Mouse (Mus musculus) heart, embryonic 11.5 days (tissue): ENCODE data around the gene Pknox2. TPM values are rescaled to one million over a fixed set of nuclear protein-coding genes. Genes with fewer than 3 reads are reported as not detected.
A peak's percentile ranks its signal among the peaks of the same experiment; 100 is the strongest.

Source experiments
- ATAC-seq: fragments of 200-750 bp; cut with Nextera tagmentation; replicated peaks from 2 replicates; pipeline ENCODE4 v1.8.0; 2017; ENCODE audit warnings: moderate library complexity; ENCODE audit not compliant: insufficient number of reproducible peaks, low FRiP score, low TSS enrichment
- H3K27ac ChIP-seq: fragments of 300-500 bp; sonication (generic); 2 replicates; pipeline ENCODE4 v1.5.1; 2014; ENCODE audit warnings: mild to moderate bottlenecking, low read depth, low read length
- H3K27me3 ChIP-seq: fragments of 300-500 bp; sonication (generic); 2 replicates; pipeline ENCODE4 v1.6.1; 2014; ENCODE audit warnings: mild to moderate bottlenecking, low read length, mixed read lengths; ENCODE audit not compliant: control insufficient read depth, insufficient read depth
- H3K36me3 ChIP-seq: fragments of 300-500 bp; sonication (generic); 2 replicates; pipeline ENCODE4 v1.6.1; 2014; ENCODE audit warnings: mild to moderate bottlenecking, low read length, moderate library complexity, mixed read lengths; ENCODE audit not compliant: control insufficient read depth, insufficient read depth
- H3K4me1 ChIP-seq: fragments of 300-500 bp; sonication (generic); 2 replicates; pipeline ENCODE4 v1.6.1; 2014; ENCODE audit warnings: low read length; ENCODE audit not compliant: control insufficient read depth, insufficient read depth
- H3K4me2 ChIP-seq: fragments of 300-500 bp; sonication (generic); 2 replicates; pipeline ENCODE4 v1.6.1; 2014; ENCODE audit warnings: mild to moderate bottlenecking, moderate library complexity
- H3K4me3 ChIP-seq: fragments of 300-500 bp; sonication (generic); 2 replicates; pipeline ENCODE4 v1.5.1; 2014; ENCODE audit warnings: low read depth, low read length
- H3K9ac ChIP-seq: fragments of 300-500 bp; sonication (generic); 2 replicates; pipeline ENCODE4 v1.6.1; 2014; ENCODE audit warnings: mild to moderate bottlenecking, low read depth, low read length, moderate library complexity
- H3K9me3 ChIP-seq: fragments of 300-500 bp; sonication (generic); replicated peaks from 2 replicates; pipeline ENCODE4 v1.6.1; 2016; ENCODE audit warnings: low read length; ENCODE audit not compliant: control insufficient read depth
- WGBS: fragments of 180-500 bp; shearing (Covaris S2); extraction: QIAGEN DNeasy Blood & Tissue Kit; methylation state at CpG from one replicate; pipeline ENCODE4 v1.1.7; 2014; ENCODE audit not compliant: insufficient replicate concordance; 5-methylcytosine and 5-hydroxymethylcytosine counted together
- polyA plus RNA-seq: library from polyadenylated mRNA; unstranded; fragments of >200 nt; fragmentation: Nextera tagmentation; extraction: Ambion mirVana; gene quantifications from 2 replicates; pipeline ENCODE4 v1.2.1, GENCODE M21; 2014

The Pknox2 gene
- polyA plus RNA-seq, 1 experiment from 2014 or later = 5.2 TPM

DNA sequence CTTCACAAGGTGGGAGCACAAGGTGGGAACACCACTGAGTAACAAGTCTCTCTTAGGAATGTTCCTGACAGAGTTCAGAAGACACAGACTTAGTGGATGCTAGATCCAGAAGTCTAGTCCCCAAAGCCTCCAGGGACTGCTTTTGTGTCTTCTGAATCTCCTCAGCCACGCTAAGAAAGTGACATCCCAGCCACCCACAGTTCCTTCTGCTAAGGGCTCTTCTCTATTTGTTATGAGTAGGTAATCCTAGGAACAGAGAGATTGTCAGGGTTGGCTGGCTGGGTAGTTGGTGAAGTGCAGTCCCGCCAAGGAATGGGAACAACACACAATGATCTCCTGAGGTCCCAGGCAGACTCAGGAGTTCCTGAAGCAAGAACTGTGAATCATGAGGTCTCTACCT, 85.6 kb downstream of the Pknox2 start:
- Histone ChIP-seq H3K27ac (no peak overlapping the region), H3K9ac (no peak overlapping the region), H3K4me2 (no peak overlapping the region), H3K27me3 (no peaks in the 10 kb centered on the region), H3K9me3 (no peaks in the 10 kb centered on the region), H3K36me3 (no peaks in the 10 kb centered on the region), H3K4me3 (no peak overlapping the region), H3K4me1 (no peaks in the 10 kb centered on the region; the same call in 1 of the 2 replicates)
- WGBS = 63% methylated on average over 2 of the region's 2 CpGs
- no peak for ATAC-seq

DNA sequence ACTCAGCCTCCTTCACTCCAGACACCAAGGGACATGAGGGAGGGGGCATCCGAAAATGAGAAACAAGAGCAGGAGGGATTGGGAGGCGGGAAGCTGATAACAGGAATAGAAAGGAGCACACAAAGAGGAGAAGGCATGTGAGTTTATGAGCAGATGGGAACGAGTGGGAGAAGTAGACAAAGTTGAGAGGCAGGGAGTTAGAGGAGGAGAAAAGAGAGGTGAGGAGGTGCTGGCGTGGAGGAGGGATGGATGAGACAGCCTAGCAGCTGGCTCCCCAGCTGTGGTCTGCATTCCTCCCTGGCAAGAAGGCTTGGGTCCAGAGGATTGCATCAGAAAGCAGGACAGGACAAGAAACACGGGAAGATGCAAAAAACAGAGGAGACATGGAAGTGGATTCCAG, 92.5 kb downstream of the Pknox2 start:
- Histone ChIP-seq H3K4me1 (peaks cover 24% of the 10 kb centered on the region), H3K4me2 (peak overlapping the region; percentile 54), H3K36me3 (no peaks in the 10 kb centered on the region), H3K27me3 (no peaks in the 10 kb centered on the region), H3K4me3 (no peak overlapping the region), H3K9me3 (no peaks in the 10 kb centered on the region), H3K9ac (no peak overlapping the region), H3K27ac (peak overlapping the region; percentile 29; the same call in 1 of the 2 replicates)
- 23% methylated on average over 5 of the region's 5 CpGs for WGBS
- no peak for ATAC-seq

DNA sequence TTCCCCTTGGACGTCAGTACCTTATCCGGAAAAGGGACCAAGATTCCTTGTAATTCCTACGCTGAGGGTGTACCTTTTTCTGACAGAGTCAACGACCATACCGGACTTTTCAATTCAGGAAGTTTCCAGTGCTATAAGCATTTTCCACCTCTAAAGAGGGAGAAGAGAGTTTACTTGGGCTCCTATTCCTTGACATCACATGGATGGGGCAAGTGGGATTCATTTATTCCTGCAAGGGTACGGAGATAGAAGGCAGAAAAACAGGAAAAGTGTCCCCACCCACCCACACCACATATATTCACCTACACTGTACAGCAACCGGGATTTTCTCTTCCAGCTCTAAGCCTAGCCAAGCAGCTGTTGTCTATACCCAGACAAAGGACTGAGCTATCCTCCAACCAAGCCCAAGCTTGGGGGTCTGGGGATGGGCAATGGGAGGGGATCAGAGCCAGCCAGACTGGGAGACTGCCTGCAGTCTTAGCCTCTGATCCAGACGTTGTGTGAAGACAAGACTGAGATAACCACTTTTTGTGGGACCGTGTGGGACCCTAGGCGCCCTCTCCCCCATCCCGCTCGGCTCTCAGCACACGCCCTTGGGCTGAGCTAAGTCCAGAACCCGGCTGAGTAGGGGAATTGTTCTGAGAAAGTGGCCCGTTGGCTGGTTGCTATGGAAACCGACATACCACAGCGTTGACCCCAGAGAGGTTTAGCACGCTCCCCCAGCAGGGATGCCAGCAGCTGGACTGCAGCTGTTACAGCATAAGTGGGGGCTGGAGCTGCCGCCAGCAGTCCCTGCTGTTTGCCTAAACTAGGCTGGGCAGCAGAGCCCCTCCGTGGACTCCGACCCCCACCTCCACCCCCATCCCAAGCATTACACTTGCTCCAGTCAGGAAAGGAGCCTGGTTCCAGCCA, 93.3 kb downstream of the Pknox2 start:
- Histone ChIP-seq H3K4me2 (peak overlapping the region; percentile 54), H3K4me1 (peaks cover 24% of the 10 kb centered on the region), H3K9me3 (no peaks in the 10 kb centered on the region), H3K9ac (peak overlapping the region; percentile 49; the same call in 1 of the 2 replicates), H3K36me3 (no peaks in the 10 kb centered on the region), H3K4me3 (peak overlapping the region; percentile 19; the same call in 1 of the 2 replicates), H3K27me3 (no peaks in the 10 kb centered on the region), H3K27ac (peak overlapping the region; percentile 59)
- 14% methylated on average over 21 of the region's 21 CpGs for WGBS
- peak; percentile 71 for ATAC-seq

DNA sequence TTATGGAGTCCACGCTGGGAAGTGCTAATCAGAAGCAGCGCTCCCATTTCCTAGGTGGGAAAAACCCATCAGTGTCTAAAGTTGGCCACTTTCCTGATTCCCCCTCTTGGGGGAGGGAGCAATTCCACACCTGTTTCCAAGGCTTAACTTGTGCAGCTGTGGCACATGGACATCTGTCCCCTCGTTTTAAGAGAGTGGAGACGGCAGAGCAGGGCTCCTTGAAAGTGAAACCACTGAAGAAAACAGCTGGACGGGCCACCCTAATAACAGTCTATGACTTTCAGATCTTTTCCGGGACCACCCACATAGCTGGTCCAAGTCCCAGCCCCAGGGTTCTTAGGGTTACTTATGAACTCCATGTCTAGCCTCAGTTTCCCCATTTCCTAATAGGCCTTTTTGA, 94.2 kb downstream of the Pknox2 start:
- H3K4me1 ChIP-seq = peaks cover 24% of the 10 kb centered on the region
- no peaks in the 10 kb centered on the region for H3K27me3 ChIP-seq
- H3K9ac ChIP-seq = no peak overlapping the region; the same call in 1 of the 2 replicates
- no peaks in the 10 kb centered on the region for H3K36me3 ChIP-seq
- WGBS = 38% methylated on average over 6 of the region's 6 CpGs
- no peak for ATAC-seq
- H3K4me2 ChIP-seq = peak overlapping the region; percentile 16
- no peak overlapping the region for H3K4me3 ChIP-seq
- H3K9me3 ChIP-seq = no peaks in the 10 kb centered on the region
- peak overlapping the region; percentile 59 for H3K27ac ChIP-seq

DNA sequence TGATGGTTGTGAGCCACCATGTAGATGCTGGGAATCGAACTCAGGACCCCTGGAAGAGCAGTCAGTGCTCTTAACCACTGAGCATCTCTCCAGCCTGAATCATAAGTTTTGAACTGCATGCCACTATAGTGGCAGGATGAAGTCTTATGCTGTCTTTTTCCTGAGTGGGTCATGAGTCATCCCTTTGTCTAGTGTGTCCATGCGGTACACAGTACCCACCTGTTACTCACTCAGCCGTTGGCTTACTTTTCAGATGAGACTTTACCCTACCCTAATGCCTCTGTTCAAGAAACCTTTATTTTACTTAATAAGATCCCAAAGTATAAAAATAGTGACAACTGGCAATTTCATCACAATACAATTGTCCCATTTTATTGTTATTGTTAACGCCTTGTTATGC, 95.5 kb downstream of the Pknox2 start:
- 84% methylated on average over 4 of the region's 4 CpGs for WGBS
- ATAC-seq = no peak
- no peak overlapping the region for H3K4me3 ChIP-seq

DNA sequence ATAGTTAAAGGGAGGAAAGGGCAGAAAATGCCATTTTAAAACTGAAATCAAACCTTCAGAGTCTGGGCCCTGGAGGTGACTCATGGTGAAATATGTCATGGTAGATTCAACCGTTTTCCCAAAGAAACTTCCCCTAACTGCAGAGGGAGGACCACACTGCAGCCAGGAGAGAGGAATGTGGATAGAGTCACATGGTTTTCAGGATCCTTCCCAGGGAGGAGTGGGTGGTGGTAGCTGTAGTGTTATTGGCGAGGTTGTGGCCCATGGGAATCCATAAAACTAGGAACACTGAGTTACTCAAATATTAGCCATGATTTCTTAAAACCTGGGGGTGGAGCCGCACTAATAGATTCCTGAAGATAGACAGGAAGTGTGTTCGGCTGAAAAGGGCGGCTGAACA, 99.7 kb downstream of the Pknox2 start:
- Histone ChIP-seq H3K9ac (no peak overlapping the region), H3K36me3 (no peaks in the 10 kb centered on the region), H3K4me2 (no peak overlapping the region), H3K4me3 (no peak overlapping the region), H3K27me3 (no peaks in the 10 kb centered on the region), H3K4me1 (no peaks in the 10 kb centered on the region; the same call in 1 of the 2 replicates), H3K9me3 (no peaks in the 10 kb centered on the region), H3K27ac (no peak overlapping the region)
- ATAC-seq = no peak
- WGBS = 59% methylated on average over 5 of the region's 5 CpGs

More for the DNA sequence above, 95.5 kb downstream of the Pknox2 start:
- Histone ChIP-seq H3K9ac (no peak overlapping the region), H3K36me3 (no peaks in the 10 kb centered on the region), H3K4me2 (no peak overlapping the region), H3K4me1 (peaks cover 24% of the 10 kb centered on the region), H3K27me3 (no peaks in the 10 kb centered on the region), H3K27ac (no peak overlapping the region), H3K9me3 (no peaks in the 10 kb centered on the region)

DNA sequence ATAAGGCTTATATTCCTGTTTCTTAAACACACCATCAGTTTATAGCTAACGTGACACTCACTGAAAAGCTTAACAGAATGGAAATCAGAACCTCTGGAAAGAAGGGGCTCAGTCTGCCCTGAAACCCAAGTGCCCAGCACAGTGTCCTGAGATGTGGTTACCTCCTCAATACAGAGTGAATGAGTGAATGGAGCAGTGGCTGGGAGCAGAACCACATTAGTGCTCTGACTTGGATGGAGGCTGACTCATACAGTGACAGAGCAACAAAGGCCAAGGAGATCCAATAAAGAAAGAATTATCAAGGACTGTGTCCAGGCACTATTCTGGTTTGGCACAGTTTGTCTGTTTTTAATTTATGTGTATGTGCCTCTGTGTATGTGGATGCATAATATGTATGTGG, 101.3 kb downstream of the Pknox2 start:
- no peak for ATAC-seq

DNA sequence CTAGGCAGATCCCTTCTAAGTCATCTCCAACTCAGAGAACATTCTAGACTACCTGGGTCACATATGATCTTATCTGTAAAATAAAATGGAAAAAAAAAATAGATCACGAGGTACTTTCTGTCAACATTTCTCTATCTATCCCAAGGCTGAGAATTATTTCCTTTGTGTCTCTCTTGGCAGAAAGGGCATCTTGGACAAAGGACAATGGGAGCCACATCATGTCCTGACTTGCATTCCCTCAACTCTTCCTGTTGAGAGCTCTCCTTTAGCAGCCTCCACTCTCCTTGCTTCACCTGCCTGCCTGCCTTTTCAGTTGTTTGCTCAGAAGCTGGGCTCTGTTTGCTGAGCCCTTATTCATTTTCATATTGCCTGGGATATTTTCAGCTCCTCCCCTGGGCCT, 103.0 kb downstream of the Pknox2 start:
- Histone ChIP-seq H3K4me2 (no peak overlapping the region), H3K9me3 (no peaks in the 10 kb centered on the region), H3K27ac (no peak overlapping the region), H3K9ac (no peak overlapping the region), H3K4me1 (no peaks in the 10 kb centered on the region; the same call in 1 of the 2 replicates), H3K36me3 (no peaks in the 10 kb centered on the region), H3K4me3 (no peak overlapping the region), H3K27me3 (no peaks in the 10 kb centered on the region)
- WGBS = 59% methylated on average over 1 of the region's 1 CpGs
- no peak for ATAC-seq

More for the DNA sequence above, 101.3 kb downstream of the Pknox2 start:
- no peaks in the 10 kb centered on the region for H3K36me3 ChIP-seq
- H3K9me3 ChIP-seq = no peaks in the 10 kb centered on the region
- H3K9ac ChIP-seq = no peak overlapping the region
- no peak overlapping the region for H3K4me2 ChIP-seq
- H3K4me1 ChIP-seq = no peaks in the 10 kb centered on the region; the same call in 1 of the 2 replicates
- H3K27me3 ChIP-seq = no peaks in the 10 kb centered on the region
- H3K27ac ChIP-seq = no peak overlapping the region
- WGBS = 86% methylated on average over 1 of the region's 1 CpGs
- H3K4me3 ChIP-seq = no peak overlapping the region
